Mouse (Mus musculus): Measurements from ENCODE around the gene Ostf1. TPM values are rescaled to one million over a fixed set of nuclear protein-coding genes. Genes with fewer than 3 reads are reported as not detected.

Gene Ostf1
- total and polyA plus RNA-seq, 3 experiments, result 110 to 175 (median 131) TPM

GRCm38 (mm10) chr19:18548668-18549067 lies 83.0 kb downstream of the Ostf1 start:
- peaks cover 0 to 3% of the 10 kb centered on the region in 2 experiments; a peak in 1 of 4 replicates for H3K4me1 ChIP-seq (ENCODE audit: control insufficient read depth in 1 of 2, insufficient read depth in 2 of 2)
- dilution Hi-C loops (cut with MboI; ENCODE audit: extremely low pct_ligation_motif_present, extremely low pct_unique_long_range_greater_than_20kb, low sequenced_read_pairs) (no loop called here), in situ Hi-C loops (cut with MboI; ENCODE audit: low pct_ligation_motif_present, low pct_unique_long_range_greater_than_20kb, low sequenced_read_pairs) (loop anchor here (25.0 kb wide), 1 partner anchor 686 kb away; no protein-coding TSS in a partner anchor)
- TF ChIP-seq SIN3A (IDR thresholded peaks at IDR 0.05; ENCODE audit: low read length) (no peak), PAX5 (IDR thresholded peaks at IDR 0.05; ENCODE audit: low read length) (no peak), RAD21 (IDR thresholded peaks at IDR 0.05; ENCODE audit: low read depth, low read length) (peak; percentile 94), ZC3H11A (IDR thresholded peaks at IDR 0.05; ENCODE audit: low read depth, low read length) (peak; percentile 62), CTCF (conservative IDR thresholded peaks at IDR 0.05 in 1 of 2, IDR thresholded peaks at IDR 0.05 in 1 of 2; ENCODE audit: low read depth in 2 of 2, low read length in 2 of 2) (peak in 1 of 2 experiments; percentile 83; a peak in 3 of 4 replicates), SMC3 (IDR thresholded peaks at IDR 0.05; ENCODE audit: low read depth, low read length) (peak; percentile 80)
- no peak overlapping the region for H3K9ac ChIP-seq (ENCODE audit: insufficient read depth, low read depth)
- no peak overlapping the region for H3K27ac ChIP-seq (ENCODE audit: insufficient read depth, low read depth)
- H3K27me3 ChIP-seq (replicated peaks), result no peaks in the 10 kb centered on the region
- no peaks in the 10 kb centered on the region for H3K9me3 ChIP-seq (replicated peaks; ENCODE audit: low read length)
- no peak overlapping the region for H3K4me2 ChIP-seq (ENCODE audit: insufficient read depth, low read depth, poor library complexity, severe bottlenecking)
- no peak overlapping the region for H3K4me3 ChIP-seq (replicated peaks in 1 of 3; ENCODE audit: low read depth in 2 of 3, low read length in 2 of 3, poor library complexity in 1 of 3)
- DNase-seq (ENCODE audit: extremely low read depth), result peak; percentile 62
- H3K36me3 ChIP-seq (replicated peaks in 1 of 2; ENCODE audit: control insufficient read depth in 1 of 2, insufficient read depth in 1 of 2, low read length in 1 of 2), result no peaks in the 10 kb centered on the region
- H3K79me2 ChIP-seq (replicated peaks; ENCODE audit: control insufficient read depth, extremely low read depth, insufficient read depth, poor library complexity, severe bottlenecking), result no peaks in the 10 kb centered on the region

Other genes with a start within 250 kb of the Ostf1 start
- gene Nmrk1, start 127 bp upstream of the Ostf1 start, total RNA-seq (2012; rRNA removed), result 9.1 and 9.8 TPM in 2 replicates
- 10.1 and 10.2 TPM in 2 replicates for gene Nmrk1, start 127 bp upstream of the Ostf1 start, total RNA-seq (2014; rRNA removed)
- 7.5 and 9.7 TPM in 2 replicates for gene Nmrk1, start 127 bp upstream of the Ostf1 start, polyA plus RNA-seq (2012; ENCODE audit: insufficient read length, low read depth)
- gene Carnmt1, start 38.9 kb upstream of the Ostf1 start, total RNA-seq (2012; rRNA removed), result 17.6 and 29.3 TPM in 2 replicates
- gene Carnmt1, start 38.9 kb upstream of the Ostf1 start, total RNA-seq (2014; rRNA removed), result 41.7 and 45.0 TPM in 2 replicates
- gene Carnmt1, start 38.9 kb upstream of the Ostf1 start, polyA plus RNA-seq (2012; ENCODE audit: insufficient read length, low read depth), result 27.2 and 47.1 TPM in 2 replicates
- 20.6 and 24.1 TPM in 2 replicates for gene D030056L22Rik, start 81.4 kb upstream of the Ostf1 start, total RNA-seq (2012; rRNA removed)
- 73.7 and 76.0 TPM in 2 replicates for gene D030056L22Rik, start 81.4 kb upstream of the Ostf1 start, total RNA-seq (2014; rRNA removed)
- 24.7 and 29.2 TPM in 2 replicates for gene D030056L22Rik, start 81.4 kb upstream of the Ostf1 start, polyA plus RNA-seq (2012; ENCODE audit: insufficient read length, low read depth)
- 0.04 TPM in 1 of 2 replicates, not detected in the other for gene Trpm6, start 118.2 kb upstream of the Ostf1 start, total RNA-seq (2012; rRNA removed)
- gene Trpm6, start 118.2 kb upstream of the Ostf1 start, total RNA-seq (2014; rRNA removed), result not detected in 2 replicates
- not detected in 2 replicates for gene Trpm6, start 118.2 kb upstream of the Ostf1 start, polyA plus RNA-seq (2012; ENCODE audit: insufficient read length, low read depth)

Data from CH12.LX (cell line).